ENCODE assay signal across 43 mouse cellular contexts in the genomic region with DNA sequence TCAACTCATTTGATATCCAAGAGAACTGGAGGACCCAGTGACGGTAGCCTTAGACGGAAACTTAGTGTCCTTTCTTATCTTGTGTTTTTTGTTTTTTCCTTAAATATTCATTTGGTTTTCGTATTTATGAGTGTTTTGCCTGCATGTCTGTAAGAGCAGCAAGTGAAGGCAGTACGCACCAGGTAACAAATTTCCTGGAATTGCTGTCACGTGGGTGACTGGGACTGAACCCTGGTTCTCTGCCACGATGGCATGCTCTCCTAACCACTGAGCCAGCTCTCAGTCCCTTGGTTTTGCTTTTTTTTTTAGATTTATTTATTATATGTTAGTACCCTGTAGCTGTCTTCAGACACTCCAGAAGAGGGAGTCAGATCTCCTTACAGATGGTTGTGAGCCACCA. TPM values are rescaled to one million over a fixed set of nuclear protein-coding genes. Genes with fewer than 3 reads are reported as not detected.
"Had no signal": no experiment of that assay in that cellular context is flagged by ENCODE, and none has a peak within 500 bp of the region (broad histone marks: within the 10 kb centered on the region; RNA-seq: fewer than 3 reads in every experiment).

No protein-coding gene starts in this region.

- H3K4me3 ChIP-seq: left cerebral cortex, adult 2 months; limb, embryonic 12.5 days; limb, embryonic 15.5 days; liver, embryonic 12.5 days; liver, embryonic 13.5 days; liver, embryonic 15.5 days; lung, embryonic 15.5 days; midbrain, embryonic 10.5 days; midbrain, embryonic 12.5 days; midbrain, embryonic 13.5 days; midbrain, embryonic 15.5 days; myocyte; neural tube, embryonic 12.5 days had no signal

- ATAC-seq: liver, embryonic 12.5 days; midbrain, embryonic 13.5 days; midbrain, embryonic 15.5 days; midbrain, embryonic 16.5 days had no signal

- H3K4me1 ChIP-seq: limb, embryonic 12.5 days; midbrain, embryonic 13.5 days; neural tube, embryonic 12.5 days had no signal

- H3K9ac ChIP-seq: limb, embryonic 12.5 days; limb, embryonic 13.5 days; limb, embryonic 15.5 days; liver, embryonic 12.5 days; liver, embryonic 13.5 days; liver, embryonic 14.5 days; liver, embryonic 15.5 days; lung, embryonic 14.5 days; lung, embryonic 15.5 days; midbrain, embryonic 12.5 days; midbrain, embryonic 13.5 days; midbrain, embryonic 15.5 days; neural tube, embryonic 12.5 days had no signal

- H3K27ac ChIP-seq: left cerebral cortex, adult 2 months; limb, embryonic 10.5 days; limb, embryonic 12.5 days; limb, embryonic 13.5 days; limb, embryonic 15.5 days; liver, embryonic 12.5 days; liver, embryonic 13.5 days; liver, embryonic 14.5 days; liver, embryonic 15.5 days; lung, embryonic 15.5 days; macrophage; midbrain, embryonic 10.5 days; midbrain, embryonic 12.5 days; midbrain, embryonic 13.5 days; midbrain, embryonic 15.5 days; neural tube, embryonic 12.5 days had no signal

- H3K36me3 ChIP-seq: limb, embryonic 10.5 days; limb, embryonic 12.5 days; limb, embryonic 13.5 days; limb, embryonic 15.5 days; liver, embryonic 12.5 days; liver, embryonic 13.5 days; liver, embryonic 15.5 days; lung, embryonic 15.5 days; midbrain, embryonic 10.5 days; midbrain, embryonic 12.5 days; midbrain, embryonic 13.5 days; midbrain, embryonic 15.5 days; neural tube, embryonic 12.5 days had no signal

- DNase-seq: left cerebral cortex, postnatal 4 days; liver; liver, embryonic 13.5 days; lung, adult 18-20 months; lung, adult 2 months; lung, embryonic 14.5 days; lung, postnatal 10 days; lung, postnatal 14 days; lung, postnatal 36 days; lung, postnatal 4 days; midbrain, embryonic 14.5 days had no signal

- H3K27me3 ChIP-seq: limb, embryonic 12.5 days; limb, embryonic 13.5 days; limb, embryonic 15.5 days; liver, embryonic 13.5 days; lung, embryonic 15.5 days; midbrain, embryonic 12.5 days; midbrain, embryonic 13.5 days; midbrain, embryonic 15.5 days; neural tube, embryonic 12.5 days had no signal

- H3K4me2 ChIP-seq: limb, embryonic 12.5 days; midbrain, embryonic 12.5 days; midbrain, embryonic 13.5 days; neural tube, embryonic 12.5 days had no signal

- H3K9me3 ChIP-seq: limb, embryonic 10.5 days; limb, embryonic 12.5 days; limb, embryonic 13.5 days; limb, embryonic 15.5 days; liver, embryonic 12.5 days; liver, embryonic 13.5 days; liver, embryonic 15.5 days; lung, embryonic 15.5 days; megakaryocyte, embryonic 14.5 days; midbrain, embryonic 10.5 days; midbrain, embryonic 12.5 days; midbrain, embryonic 13.5 days; midbrain, embryonic 15.5 days; neural tube, embryonic 12.5 days had no signal

RNA-seq across cellular contexts. Expression of a gene that starts 1.8 kb away (rescaled TPM):
- total RNA-seq: left cerebral cortex, adult 2 months; left cerebral cortex, postnatal 10 days; left cerebral cortex, postnatal 25 days; left cerebral cortex, postnatal 36 days; left cerebral cortex, postnatal 4 days; megakaryocyte progenitor cell, adult 5-6 weeks; megakaryocyte-erythroid progenitor cell, adult 5-6 weeks; monocyte, adult 5-6 weeks had no signal
- polyA plus RNA-seq: limb, embryonic 10.5 days; limb, embryonic 11.5 days; limb, embryonic 12.5 days; limb, embryonic 13.5 days; limb, embryonic 15.5 days; liver, embryonic 11.5 days; liver, embryonic 12.5 days; liver, embryonic 13.5 days; liver, embryonic 14.5 days; liver, embryonic 15.5 days; liver, embryonic 16.5 days; lung, embryonic 14.5 days; lung, embryonic 15.5 days; lung, embryonic 16.5 days; lung, postnatal 0 days; macrophage; midbrain, embryonic 11.5 days; midbrain, embryonic 12.5 days; midbrain, embryonic 13.5 days; midbrain, embryonic 14.5 days; midbrain, embryonic 15.5 days; midbrain, embryonic 16.5 days; midbrain, postnatal 0 days; neural tube, embryonic 11.5 days; neural tube, embryonic 12.5 days had no signal

RNA-seq across cellular contexts. Expression of a gene that starts 42.6 kb away (rescaled TPM):
- polyA plus RNA-seq: lung, postnatal 0 days; midbrain, embryonic 12.5 days; midbrain, postnatal 0 days had no signal
